Mouse (Mus musculus) small intestine, adult 2 months (tissue): Measurements from ENCODE around the gene Wdfy1. TPM values are rescaled to one million over a fixed set of nuclear protein-coding genes. Genes with fewer than 3 reads are reported as not detected.

Experiments used
- H3K27ac ChIP-seq: fragments of 200-500 bp; 2 replicates; pipeline ENCODE4 v1.5.1; 2012; ENCODE audit warnings: low read depth, low read length, control low read depth, inconsistent platforms; ENCODE audit not compliant: insufficient read depth
- H3K27me3 ChIP-seq: fragments of 200-500 bp; 2 replicates; pipeline ENCODE4 v1.6.1; 2012; ENCODE audit warnings: mild to moderate bottlenecking, moderate library complexity, low read length, inconsistent platforms; ENCODE audit not compliant: control insufficient read depth, insufficient read depth
- H3K36me3 ChIP-seq: fragments of 200-500 bp; 2 replicates; pipeline ENCODE4 v1.6.1; 2012; ENCODE audit warnings: mild to moderate bottlenecking, low read length, control low read depth, inconsistent platforms; ENCODE audit not compliant: control insufficient read depth, insufficient read depth
- H3K4me1 ChIP-seq: fragments of 200-500 bp; 2 replicates; pipeline ENCODE4 v1.6.1; 2012; ENCODE audit warnings: low read length, inconsistent platforms, mixed read lengths; ENCODE audit not compliant: control insufficient read depth, insufficient read depth, insufficient read length
- H3K4me3 ChIP-seq: fragments of 200-500 bp; 2 replicates; pipeline ENCODE4 v1.5.1; 2012; ENCODE audit warnings: low read depth, mild to moderate bottlenecking, control low read depth, inconsistent platforms, low read length, moderate library complexity
- CTCF ChIP-seq: fragments of 200-500 bp; IDR thresholded peaks from 2 replicates; pipeline ENCODE4 v1.5.1; 2012; ENCODE audit warnings: low read depth, mild to moderate bottlenecking, control low read depth, inconsistent platforms, low read length, moderate library complexity, mixed read lengths; ENCODE audit not compliant: insufficient replicate concordance, insufficient read length; ENCODE audit errors: extremely low read depth
- POLR2A ChIP-seq: fragments of 200-500 bp; IDR thresholded peaks from 2 replicates; pipeline ENCODE4 v1.6.1; 2012; ENCODE audit warnings: low read depth, mild to moderate bottlenecking, control low read depth, inconsistent platforms, low read length, moderate library complexity
- WGBS: fragments of 180-500 bp; shearing (Covaris S2); methylation state at CpG from one replicate; pipeline ENCODE4 v1.1.7; 2018; 5-methylcytosine and 5-hydroxymethylcytosine counted together
- polyA plus RNA-seq: library from polyadenylated mRNA; depleted of rRNA; stranded (reverse); fragments of >200 nt; gene quantifications from 2 replicates; pipeline ENCODE4 v1.2.3, GENCODE M21; 2012; rRNA removed

The Wdfy1 gene
- 31.5 and 68.7 TPM in 2 replicates for polyA plus RNA-seq

DNA sequence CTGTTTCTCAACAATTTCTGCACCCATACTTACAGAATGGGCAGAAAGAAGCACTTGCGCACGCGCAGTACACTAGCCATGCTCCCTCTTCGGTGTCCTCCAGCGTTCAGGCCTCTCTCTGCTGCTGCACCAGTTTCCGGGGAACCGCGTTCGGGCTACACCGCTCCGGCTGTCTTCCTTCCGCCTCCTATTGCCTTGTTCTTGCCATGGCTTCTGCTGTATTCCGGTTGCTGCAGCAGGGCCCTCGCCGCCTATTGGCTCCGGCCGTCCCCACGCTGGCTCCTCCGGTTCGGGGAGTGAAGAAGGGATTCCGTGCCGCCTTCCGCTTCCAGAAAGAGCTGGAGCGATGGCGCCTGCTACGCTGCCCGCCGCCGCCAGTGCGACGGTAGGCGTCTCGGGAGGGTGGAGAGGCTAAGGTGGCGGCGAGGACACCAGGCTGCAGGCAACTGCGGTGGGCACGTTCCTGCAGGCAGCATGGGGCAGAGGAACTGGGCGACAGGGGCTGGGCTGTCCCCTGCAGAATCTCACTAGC lies at the start of gene Wdfy1, which contains the start of gene Mrpl44:
Gene Wdfy1, minus strand, starts transcription at position 217 of the 532 bp plus-strand sequence.
Gene Mrpl44, plus strand, starts transcription at position 92 of the 532 bp plus-strand sequence.
- peaks cover 24% of the 10 kb centered on the region for H3K36me3 ChIP-seq
- TF ChIP-seq POLR2A = peak; percentile 57; the same call in 1 of the 2 replicates
- TF ChIP-seq CTCF = peak; percentile 19; the same call in 1 of the 2 replicates
- H3K27ac ChIP-seq = peak within 1 kb of the TSS; percentile 63
- no peaks in the 10 kb centered on the region for H3K4me1 ChIP-seq
- under 1% methylated on average over 38 of the region's 38 CpGs for WGBS
- peak within 1 kb of the TSS; percentile 73 for H3K4me3 ChIP-seq
- H3K27me3 ChIP-seq = no peaks in the 10 kb centered on the region

DNA sequence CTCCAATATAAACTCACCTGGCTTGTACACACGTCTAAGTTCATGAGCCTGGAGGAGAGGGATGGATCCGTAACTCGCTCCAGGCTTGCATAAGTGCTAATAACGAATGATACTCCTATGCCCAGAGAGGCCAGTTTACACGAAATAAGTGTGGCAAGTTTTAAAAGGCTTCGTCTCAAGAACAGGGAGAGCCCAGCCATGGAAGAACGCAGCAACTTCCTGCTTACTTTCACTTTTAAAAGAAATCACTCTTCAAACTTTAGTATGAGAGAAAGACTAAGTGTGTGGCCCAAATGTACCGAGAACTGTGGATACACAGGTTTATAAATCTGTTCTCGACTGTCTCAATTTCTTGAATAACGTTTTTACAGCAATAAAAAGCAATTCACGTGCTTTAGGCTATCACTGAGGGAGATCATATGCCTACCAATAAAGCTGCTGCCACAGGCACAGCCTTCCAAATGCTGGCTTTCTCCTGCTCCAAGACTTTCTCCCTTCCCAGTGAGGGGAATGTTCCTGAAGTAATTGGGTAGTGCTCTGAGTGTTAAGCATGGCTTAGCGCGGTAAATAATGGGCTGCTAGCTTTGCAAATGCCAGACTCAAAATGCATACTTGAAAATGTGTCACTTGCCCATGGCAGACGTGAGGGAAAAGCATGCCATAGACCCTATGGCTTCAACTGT lies 48.1 kb upstream of the Wdfy1 start:
- Histone ChIP-seq H3K27ac (peak overlapping the region; percentile 57; the same call in 1 of the 2 replicates), H3K4me1 (no peaks in the 10 kb centered on the region), H3K36me3 (no peaks in the 10 kb centered on the region), H3K4me3 (no peak overlapping the region; the same call in 1 of the 2 replicates), H3K27me3 (no peaks in the 10 kb centered on the region)
- WGBS = 44% methylated on average over 14 of the region's 14 CpGs
- TF ChIP-seq POLR2A = no peak
- no peak for TF ChIP-seq CTCF

DNA sequence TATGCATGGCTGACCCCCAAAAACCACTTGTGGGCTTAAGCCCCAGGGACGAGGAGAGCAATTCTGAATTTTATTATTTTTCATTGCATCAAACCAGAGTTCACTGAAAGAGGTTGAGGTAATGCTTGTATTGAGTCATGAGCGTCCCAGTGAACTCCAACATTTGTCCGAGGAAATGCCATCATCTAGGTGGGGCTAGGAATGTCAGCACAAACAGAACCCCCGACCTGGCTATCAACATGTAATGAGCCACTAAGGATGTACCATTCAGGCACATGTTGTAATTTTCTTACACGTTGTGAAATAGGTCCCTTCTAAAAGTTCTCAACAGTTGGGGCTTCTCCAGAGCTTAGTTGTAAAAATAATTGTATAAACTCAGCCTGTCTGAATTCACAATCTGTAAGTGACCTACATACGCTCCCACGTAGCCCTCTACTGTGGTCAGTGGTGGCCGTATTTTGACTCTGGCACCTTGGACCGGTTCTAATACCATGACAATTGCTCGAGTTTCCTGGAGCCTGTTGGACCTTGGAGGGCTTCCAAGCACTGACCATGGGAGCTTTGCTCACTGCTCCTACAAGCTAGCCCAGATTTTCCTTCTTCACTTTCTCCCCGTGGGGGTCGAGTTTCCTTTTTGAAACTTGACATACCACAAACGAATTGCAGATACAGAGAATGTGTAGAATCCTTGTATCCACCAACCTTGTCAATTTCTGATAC lies 47.0 kb upstream of the Wdfy1 start:
- Histone ChIP-seq H3K36me3 (no peaks in the 10 kb centered on the region), H3K4me1 (no peaks in the 10 kb centered on the region), H3K27me3 (no peaks in the 10 kb centered on the region), H3K4me3 (no peak overlapping the region), H3K27ac (no peak overlapping the region)
- WGBS = 53% methylated on average over 13 of the region's 13 CpGs
- TF ChIP-seq POLR2A (no peak), CTCF (no peak)

DNA sequence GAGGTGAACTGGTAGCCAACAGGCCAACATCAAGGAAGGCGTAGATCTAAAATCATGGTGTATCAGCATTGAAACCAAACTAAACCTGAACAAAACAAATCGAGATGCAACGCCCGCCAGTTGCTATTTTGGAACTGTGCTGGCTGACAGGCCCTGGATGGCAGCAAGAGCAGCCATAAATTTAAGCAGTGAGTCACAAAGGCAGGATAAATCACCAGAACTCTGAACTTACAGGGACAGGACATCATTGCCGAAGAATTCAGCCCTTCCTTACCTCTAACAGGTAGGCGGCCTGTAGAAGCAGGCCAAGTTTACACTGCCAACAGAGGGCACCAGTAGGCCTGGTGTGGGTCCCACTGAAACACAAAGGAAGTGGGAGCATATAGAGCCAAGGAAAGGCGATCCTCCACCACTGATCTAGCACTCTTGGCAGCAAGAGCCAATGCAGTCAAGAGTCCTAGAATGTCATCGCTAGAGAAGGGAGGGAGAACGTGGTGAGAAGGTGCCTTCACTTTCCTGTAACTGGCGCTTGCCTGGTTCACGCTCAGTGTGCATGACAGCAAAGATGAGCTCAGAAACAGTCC lies 43.4 kb upstream of the Wdfy1 start:
- no peaks in the 10 kb centered on the region for H3K36me3 ChIP-seq
- H3K4me1 ChIP-seq = no peaks in the 10 kb centered on the region
- no peak overlapping the region for H3K4me3 ChIP-seq
- 89% methylated on average over 11 of the region's 11 CpGs for WGBS
- H3K27ac ChIP-seq = no peak overlapping the region
- no peaks in the 10 kb centered on the region for H3K27me3 ChIP-seq
- TF ChIP-seq CTCF = no peak
- TF ChIP-seq POLR2A = no peak

DNA sequence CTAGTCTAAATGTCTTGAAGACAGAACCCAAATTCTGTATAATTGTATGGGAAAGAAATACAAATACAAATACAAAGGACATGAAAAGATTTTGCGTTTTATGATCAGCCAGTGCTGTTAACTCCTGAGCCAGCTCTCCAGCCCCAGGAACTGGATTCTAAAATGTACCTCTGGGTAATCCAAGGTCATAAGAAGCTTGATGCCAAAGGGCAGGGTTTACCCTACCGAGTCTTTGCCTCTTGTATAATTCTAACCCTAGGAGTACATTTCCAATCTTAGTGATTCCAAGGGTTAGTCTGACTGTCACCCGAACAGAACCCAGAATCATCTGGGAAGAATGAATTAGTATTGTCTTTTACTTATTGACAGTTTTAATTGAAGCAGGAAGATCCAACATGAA lies 39.5 kb upstream of the Wdfy1 start:
- H3K4me3 ChIP-seq = no peak overlapping the region
- no peaks in the 10 kb centered on the region for H3K27me3 ChIP-seq
- 68% methylated on average over 3 of the region's 3 CpGs for WGBS
- TF ChIP-seq CTCF (no peak), POLR2A (no peak)
- no peaks in the 10 kb centered on the region for H3K36me3 ChIP-seq
- H3K4me1 ChIP-seq = no peaks in the 10 kb centered on the region
- no peak overlapping the region for H3K27ac ChIP-seq

DNA sequence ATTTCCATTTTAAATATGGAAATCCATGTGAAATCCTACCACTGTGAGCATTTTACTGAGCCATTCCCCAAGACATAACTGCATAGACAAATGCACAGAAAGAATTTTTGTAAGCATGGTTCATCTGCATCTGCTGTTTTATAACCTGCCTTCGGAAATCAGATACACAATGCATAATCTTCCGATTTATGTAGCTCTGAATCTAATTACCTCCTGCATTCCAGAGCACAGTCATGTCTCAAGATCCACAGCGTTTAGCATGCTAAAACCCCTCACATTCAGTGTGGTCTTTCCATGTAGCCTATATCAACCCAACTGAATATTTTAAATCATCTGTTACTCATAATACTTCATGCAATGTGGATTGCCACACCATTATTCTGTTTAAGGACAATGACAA lies 33.5 kb upstream of the Wdfy1 start:
- H3K4me1 ChIP-seq = no peaks in the 10 kb centered on the region
- no peak overlapping the region for H3K4me3 ChIP-seq
- H3K27me3 ChIP-seq = no peaks in the 10 kb centered on the region
- no peaks in the 10 kb centered on the region for H3K36me3 ChIP-seq
- no peak overlapping the region for H3K27ac ChIP-seq
- TF ChIP-seq CTCF (no peak), POLR2A (no peak)
- 76% methylated on average over 3 of the region's 3 CpGs for WGBS
